Mouse (Mus musculus): ENCODE data around the gene Ttc13.

Ttc13 gene

DNA sequence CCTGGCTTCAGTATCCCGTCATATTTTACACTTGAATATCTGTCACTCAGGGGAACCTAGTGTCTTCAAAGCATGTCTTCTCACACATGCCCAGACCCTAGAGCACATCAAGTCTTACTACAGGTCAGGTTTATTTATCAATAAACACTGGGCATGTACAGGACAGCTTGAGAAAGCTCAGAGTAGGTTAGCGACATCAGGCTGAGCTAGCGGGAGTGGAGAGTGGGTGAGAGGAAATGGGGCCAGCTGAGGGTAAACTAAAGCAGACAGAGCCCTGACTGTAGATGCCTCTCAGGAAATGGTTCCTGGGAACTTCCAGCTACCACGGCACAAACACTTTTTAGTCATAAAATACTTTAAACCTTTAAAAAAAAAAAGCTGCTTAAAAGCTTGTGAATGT is 18.3 kb downstream of the Ttc13 start:
- no peak for DNase-seq (ENCODE audit: low spot score in 2 of 2)

DNA sequence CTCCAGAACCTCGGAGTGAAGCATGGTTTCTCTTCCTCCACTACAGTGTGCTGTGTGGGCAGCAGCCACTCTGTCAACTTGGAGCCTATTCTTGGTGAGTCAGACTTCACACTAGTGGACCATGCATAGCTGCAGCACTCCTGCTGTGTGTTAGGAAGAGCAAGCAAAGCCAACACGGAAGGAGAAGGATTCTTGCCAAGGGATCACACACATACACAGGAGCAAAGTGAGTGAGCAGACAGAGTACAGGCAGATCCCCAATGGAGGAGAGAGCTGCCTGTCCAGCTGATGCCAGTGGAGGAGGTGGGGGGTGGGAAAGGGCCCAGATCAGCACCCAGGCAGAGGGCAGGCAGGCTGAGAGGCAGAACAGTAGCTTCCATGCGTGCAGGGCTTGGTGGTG is 19.6 kb downstream of the Ttc13 start:
- DNase-seq (ENCODE audit: low spot score in 2 of 2): peak in 1 of 2 experiments; percentile 38

DNA sequence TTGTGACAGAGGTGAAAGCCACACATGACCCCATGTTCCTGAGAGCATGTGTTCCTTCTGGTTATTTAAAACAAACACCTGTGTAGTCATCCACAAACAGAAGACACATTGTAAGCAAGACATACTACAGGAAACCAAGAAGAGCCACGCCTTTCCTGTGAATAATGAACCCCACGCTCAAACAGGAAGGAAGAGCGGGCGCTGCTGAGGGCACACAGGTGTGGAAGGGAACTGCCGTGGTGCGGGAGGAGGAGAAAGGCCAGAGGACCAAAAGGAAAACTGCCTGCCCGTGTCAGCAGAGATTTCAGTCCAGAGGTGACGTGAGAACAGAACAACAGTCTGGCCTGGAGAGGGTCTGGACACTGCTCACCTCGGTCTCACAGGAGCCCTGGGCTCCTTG is 20.8 kb downstream of the Ttc13 start:
- no peak for DNase-seq (ENCODE audit: low spot score in 2 of 2)

DNA sequence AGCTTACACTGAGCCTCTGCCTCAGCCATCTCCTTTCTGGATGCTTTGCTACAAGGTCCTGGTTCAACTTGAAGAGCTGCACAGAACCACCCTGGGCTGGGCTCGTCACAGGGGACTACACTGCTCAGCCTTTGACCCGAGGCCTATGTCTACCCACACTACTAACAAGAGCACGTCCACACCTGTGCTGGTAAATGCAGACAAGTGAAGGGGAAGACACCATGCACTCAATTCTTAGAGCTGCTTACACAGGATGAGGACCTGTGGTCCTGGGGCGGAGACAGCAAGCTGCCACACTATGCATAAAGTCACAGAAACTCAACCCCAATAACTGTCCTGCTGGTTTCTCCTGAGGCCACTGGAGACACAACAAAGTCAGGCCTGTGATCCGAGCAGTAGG is 21.5 kb downstream of the Ttc13 start:
- no peak for DNase-seq (ENCODE audit: low spot score in 2 of 2)

DNA sequence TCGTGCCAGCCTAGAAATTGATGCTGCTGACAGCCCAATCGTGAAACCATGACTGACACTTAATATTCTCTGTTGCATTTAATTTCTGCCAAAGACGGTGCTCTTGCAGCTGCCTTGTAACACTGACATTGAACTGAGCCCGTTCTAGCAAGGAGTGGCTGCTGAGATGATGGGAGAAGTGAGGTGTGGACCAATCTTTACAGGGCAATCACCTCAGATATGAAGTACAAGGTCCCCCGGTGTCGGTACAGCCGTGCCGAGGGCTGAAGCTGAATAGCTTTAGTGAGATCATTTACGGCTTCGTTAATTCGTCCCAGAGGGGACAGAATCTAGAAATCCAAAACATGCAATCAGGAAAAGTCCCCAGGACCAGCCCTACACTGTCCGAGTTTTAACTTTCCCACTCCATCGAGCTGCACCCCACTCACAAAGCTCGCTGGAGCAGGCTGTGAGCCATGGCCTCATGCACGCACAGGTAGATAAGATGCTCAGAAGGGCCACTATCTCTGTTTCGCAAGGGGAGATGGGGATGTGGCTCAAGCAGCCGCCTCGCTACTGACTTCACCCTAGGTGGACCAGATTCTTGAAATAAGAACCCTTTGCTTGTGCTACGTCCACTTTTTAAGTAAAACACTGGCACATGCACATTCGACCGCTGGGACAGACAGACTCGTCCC is 26.2 kb downstream of the Ttc13 start:
- DNase-seq (ENCODE audit: low spot score in 2 of 2): no peak

DNA sequence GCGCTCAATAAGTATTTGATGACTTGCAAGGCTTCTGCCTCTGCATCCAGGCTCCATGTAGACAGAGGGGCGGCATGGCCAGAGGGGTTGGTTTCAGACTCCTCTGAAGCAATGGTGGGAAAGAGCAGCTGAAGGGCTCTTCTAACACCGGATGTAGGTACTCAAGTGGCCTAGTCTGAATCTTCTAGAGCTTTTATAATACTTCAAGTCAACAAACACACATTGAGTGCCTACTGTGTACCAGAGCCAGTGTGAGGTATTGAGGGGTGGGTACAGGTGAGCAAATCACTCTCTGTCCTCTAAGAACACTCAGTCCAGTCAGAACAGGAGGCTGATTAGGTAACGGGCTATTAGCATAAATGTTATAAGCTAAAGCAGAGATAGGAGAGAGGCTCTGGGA is 30.1 kb downstream of the Ttc13 start:
- DNase-seq (ENCODE audit: low spot score in 2 of 2): no peak

DNA sequence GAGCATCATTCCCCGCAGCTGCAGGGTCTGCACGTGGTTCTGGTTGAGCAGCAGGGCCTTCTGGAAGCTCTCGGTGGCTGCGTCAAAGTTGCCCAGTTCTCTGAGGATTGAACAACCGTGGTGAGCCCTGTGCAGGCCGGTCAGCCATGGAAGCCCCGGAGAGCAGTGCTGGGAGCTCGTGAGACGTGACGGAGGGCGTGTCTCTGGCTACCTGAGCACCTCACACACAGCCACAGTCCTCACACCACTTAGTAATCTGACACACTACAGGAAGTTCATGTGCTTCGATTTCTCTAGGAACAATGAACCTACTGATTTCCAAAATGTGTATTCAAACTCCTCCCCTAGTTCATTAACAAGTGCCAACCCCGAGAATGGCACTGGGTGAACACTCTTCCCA is 32.9 kb downstream of the Ttc13 start:
- DNase-seq (ENCODE audit: low spot score in 2 of 2): no peak

DNA sequence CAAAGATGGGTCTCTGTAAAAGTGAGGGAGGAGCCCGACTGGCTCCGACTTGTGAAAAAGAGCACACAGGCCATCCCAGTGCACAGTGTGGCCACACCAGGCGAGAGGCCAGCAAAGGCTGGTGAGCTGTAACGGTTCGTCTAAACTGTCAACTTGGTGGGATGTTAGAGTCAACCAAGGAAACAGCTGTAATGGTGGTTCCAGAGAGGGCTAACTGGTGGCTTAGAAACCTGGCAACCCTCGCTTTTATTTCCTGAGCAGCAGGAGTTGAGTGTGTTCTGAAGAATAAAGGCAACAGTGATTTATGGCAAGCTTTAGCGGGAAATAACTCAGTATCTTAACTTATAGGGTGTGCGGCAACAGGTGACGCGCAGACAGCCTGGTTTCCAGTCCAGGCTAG is 39.6 kb downstream of the Ttc13 start:
- no peak for DNase-seq (ENCODE audit: low spot score in 2 of 2)

DNA sequence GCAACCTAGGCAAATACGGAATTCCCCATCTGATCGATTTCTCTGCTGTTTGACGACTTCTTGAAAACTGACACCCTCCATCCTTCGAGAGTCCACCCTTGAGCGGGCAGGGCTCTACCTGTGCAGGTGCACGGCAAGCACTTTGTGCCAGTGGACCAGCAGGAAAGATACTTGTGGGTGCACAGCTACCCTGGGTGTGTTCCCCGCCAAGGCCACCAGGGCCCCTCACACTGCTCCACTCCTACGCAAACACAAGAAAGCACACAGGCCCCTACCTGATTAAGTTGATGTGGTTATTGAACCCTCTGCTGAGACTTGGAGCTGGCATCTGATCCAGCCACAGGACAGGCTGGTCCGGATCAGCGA is 40.0 kb downstream of the Ttc13 start:
- DNase-seq (ENCODE audit: low spot score in 2 of 2): no peak

DNA sequence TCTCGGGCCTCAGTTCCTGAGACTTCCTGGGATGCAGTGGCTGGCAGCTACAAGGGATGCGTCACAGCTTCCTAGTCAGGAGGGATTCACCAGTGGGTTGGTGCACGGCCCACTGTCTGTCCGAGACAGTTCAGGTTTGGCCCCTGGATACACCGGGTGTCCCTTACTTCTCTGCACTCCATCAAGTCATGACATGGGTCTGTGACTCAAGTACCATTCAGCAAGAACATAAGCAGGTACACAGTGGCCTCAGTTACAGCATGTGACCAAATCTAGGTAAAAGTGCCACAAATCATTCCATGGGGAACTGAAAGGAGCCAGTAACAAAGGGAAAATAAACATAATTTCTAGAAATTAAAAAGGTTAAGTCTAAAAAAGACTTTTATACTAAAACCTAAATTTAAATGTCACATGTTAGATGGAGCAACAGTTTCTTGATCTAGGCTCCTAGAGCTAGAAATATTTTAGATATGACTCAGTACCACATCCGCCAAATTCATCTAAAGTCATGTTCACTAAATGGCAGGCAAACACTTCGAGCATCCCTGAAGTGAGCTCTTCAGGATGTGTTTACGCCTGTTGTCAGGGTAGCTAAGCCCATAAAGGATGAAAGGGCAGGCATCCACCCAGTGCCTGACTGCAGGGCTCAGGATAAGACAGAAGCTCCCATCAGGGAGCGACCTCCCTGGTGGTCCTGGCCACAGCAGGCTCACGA is 40.5 kb downstream of the Ttc13 start:
- DNase-seq (ENCODE audit: low spot score in 2 of 2): no peak

DNA sequence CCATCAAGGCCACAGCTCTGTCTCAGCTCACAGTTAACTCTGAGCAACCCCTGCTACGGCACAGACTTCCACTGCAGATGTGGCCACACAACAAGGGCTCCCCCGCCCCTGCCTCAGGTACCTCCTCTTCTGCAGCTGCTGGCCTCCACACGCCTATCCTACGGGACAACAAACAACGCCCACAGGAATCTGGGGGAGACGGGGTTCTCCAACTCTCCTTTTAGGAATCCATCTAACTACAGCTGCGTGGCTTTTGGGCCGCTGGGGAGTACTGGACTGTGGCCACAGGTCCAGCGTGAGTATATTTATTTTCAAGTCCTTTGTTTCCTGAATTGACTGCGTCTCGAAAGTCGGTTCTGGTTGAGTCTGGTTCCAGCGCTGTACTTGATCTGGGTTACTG is 43.5 kb downstream of the Ttc13 start:
- DNase-seq (ENCODE audit: low spot score in 2 of 2): no peak

DNA sequence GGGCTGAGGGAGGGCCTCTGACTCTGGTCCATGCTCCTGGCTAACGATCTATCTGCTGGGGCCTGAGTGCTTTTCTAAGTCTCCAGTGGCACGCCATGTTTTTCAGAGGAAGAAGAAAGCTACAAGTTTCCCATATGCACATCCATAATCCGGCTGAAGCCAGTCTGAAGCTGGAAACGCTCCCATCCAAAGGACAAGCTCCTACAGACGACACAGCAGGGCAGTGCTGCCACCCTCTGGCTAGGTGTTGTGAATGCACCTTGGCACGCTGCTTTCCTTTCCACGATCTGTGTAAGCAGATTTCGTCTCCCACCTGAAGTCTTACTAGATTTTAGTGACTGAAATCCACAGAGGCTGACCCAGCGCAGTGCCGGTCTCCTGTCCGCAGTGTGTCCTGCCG is 44.3 kb downstream of the Ttc13 start:
- peak; percentile 83 to 92 for DNase-seq (ENCODE audit: low spot score in 2 of 2)

DNA sequence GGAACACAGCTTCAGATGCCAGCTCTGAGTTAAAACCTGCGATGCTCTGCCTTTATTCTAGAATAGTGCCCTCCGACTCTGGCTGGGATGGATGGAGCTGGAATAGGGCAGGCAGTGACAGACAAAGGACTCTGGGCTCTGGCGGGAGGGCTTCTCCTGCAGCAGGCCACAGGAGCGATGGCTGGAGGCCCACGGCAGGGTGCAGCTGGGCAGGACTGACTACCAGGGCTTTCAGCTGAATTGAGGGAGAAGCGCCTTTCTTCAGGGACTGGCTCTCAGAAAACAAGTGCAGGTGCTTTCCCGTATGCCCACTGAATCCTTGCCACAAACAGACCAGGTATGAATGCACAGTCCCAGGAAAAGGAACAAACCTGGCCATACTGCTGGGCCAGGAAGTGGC is 44.7 kb downstream of the Ttc13 start:
- no peak for DNase-seq (ENCODE audit: low spot score in 2 of 2)

DNA sequence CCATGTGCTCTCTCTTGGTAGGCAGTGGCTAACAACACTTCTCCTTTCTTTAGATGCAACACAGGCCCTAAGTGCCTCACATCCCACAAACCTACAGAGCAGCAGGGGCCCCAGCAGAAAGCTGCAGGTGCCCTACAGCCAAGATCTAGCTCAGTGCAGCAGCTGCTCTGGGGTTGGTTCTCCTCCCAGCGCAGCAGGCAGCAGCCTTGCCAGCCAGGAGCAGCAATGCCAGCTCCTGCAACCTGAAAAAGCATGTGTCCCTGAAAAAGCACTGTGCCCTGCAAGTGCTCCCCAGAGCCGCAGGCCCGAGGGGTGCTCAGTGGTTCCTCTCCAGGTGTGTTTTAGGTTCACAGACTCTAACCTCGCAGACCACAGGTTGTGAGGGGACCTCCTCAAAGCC is 45.1 kb downstream of the Ttc13 start:
- no peak for DNase-seq (ENCODE audit: low spot score in 2 of 2)

DNA sequence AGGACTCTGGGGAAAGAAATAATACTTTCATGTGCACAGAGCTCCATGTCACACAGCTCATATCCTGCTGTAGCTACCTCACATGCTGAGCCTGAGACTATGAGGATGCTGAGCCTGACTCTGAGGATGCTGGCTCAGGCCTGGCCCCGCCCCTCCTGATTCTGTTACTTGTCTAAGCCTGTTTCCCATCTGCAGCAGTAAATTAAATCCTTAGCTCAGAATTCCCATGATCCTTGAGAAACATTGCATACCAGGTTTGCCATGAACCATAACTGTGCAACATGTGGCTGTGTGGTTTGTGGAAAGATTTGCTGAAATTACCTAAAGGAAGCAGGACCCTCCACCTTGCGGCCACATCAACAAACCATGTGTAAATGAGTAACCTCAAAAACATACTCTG is 49.4 kb downstream of the Ttc13 start:
- DNase-seq (ENCODE audit: low spot score in 2 of 2): no peak

DNA sequence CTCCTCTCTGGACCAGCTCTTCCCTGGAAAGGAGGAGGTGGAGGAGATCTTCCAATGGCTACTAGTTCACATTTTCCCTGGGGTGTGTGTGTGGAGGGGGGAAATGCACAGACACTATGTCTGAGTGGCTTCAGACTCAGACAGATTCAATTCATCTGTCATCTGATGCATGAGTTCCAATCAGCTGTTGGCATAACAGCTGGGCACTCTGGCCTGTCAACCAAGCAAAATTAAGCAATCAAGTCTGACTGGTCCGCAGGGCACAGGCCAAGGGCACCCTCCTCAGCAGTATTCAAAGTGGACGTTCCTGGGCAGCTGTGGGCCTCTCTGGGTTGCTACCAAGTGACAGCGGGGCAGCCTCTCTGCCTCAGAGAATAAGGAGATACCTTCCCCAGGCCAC is 53.0 kb downstream of the Ttc13 start:
- DNase-seq (ENCODE audit: low spot score in 2 of 2): no peak

DNA sequence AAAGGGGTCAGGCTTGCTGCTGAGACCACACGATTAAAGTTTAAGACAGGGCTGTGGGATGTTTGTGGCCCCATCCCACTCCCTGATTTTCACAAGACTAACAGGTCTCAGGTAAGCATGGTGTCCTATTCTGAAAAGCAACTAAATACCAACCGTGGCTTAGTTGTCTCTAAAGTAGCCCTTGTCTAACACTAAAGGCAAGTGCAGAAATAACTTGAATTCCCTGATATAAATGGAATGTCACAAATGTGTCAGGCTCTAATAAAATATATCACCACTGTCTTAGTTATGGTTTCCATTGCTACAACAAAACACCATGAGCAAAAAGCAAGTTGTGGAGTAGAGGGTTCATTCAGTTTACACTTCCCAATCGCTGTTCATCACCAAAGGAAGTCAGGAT is 57.4 kb downstream of the Ttc13 start:
- no peak for DNase-seq (ENCODE audit: low spot score in 2 of 2)

DNA sequence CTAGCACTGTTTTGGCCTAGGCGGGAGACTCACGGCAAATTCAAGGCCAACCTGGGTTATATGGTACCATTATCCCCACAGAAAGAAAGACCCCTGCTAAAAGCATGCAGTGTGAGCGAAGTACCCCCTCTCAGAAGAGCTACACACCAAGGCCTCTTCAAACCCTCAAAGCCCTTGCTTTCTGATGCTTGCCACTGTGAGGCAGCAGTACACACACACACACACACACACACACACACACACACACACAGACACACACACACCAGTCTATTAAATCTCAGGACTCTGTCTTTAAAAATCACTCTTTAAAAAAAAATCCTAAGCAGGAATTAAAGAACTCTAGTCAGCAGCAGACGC is 57.9 kb downstream of the Ttc13 start:
- no peak for DNase-seq (ENCODE audit: low spot score in 2 of 2)

DNA sequence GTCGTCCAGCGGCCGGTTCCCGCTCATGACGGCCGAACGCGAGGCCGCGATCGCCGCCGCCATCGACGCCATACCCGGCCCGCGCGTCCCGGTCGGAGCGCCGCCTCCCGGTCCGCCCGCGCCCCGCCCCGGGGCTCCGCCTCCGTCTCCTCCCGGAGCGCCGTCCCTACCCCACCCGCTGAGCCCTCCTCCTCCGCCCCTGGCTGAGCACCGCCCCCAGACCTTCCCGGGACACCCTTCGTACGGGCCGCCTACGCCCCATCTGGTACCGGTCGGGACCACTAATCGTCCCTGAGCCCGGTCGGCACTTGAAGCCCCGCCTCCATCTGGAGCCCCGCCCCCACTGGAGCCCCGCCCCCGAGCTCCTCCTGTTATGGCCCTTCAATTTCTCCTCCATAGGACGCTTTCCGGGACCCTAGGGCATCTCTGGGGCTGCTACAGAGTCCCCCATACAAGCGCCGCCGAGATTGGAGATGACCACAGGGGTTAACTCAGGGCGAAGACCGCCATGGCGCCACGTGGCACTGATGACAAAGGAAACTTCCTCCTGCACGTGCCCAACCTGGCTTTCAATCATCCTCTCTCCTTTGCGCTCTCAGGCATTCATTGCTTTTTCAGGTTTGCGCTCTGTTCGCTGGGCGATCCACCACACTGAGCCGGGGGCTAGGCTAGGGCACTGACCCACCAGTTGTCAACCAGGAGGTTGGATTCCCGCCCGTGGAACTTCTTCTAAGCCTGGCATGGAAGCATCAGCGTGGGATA is 58.5 kb downstream of the Ttc13 start, which contains the start of gene 2310022B05Rik:
2310022B05Rik (minus strand) TSS at position 258 of the 762 bp plus-strand sequence.
- peak; percentile 70 to 73 for DNase-seq (ENCODE audit: low spot score in 2 of 2)

DNA sequence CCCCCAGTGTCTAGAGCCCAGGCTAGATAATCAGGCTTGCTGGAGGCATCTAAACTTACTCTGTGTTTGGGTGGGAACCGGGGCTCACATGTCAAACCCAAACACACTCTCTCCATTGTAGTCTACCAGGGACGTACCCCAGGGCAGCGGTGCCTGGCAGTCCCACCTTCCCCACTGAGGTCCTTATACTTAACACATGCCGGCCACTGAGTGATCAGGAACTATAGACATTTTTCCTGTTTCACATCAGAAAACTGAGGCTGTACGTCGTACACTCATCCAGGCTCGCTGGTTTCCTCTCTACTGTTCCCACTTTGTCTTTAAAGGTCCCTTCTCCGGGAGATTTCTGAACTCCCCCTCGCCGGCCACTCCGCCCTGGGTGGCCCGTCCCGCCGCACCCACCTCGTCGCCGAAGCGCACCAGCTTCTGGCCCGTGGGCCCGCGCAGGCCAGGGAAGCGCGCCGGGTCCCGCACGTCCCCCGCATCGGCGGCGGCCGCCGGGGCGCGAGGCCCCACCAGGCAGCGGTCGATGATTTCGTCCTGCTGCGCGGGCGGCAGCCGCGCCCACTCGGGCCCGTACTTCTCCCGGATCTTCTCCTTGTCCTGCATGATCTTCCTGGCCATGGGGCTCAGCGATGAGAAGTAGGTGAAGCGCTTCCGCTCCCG is 59.2 kb downstream of the Ttc13 start:
- DNase-seq (ENCODE audit: low spot score in 2 of 2): peak; percentile 25 to 26

DNA sequence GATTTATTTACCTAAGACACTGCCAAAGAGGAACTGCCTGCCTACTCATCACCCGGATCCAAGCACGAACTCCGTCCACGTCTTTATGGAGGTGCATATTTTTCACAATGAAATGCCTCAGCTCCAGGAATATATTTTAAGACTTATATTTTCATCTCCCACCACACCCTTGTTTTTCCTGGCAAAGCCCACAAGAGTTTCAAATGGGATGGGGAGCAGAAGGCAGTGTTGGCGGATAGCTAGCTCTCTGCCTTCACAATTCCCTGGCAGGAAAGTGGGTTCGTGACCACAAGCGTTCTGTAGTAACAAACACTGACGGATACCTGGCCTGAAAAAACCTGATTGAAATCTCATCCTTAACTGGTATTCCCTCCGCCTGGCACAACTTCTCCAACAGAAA is 60.0 kb downstream of the Ttc13 start:
- DNase-seq (ENCODE audit: low spot score in 2 of 2): peak; percentile 43 to 81

DNA sequence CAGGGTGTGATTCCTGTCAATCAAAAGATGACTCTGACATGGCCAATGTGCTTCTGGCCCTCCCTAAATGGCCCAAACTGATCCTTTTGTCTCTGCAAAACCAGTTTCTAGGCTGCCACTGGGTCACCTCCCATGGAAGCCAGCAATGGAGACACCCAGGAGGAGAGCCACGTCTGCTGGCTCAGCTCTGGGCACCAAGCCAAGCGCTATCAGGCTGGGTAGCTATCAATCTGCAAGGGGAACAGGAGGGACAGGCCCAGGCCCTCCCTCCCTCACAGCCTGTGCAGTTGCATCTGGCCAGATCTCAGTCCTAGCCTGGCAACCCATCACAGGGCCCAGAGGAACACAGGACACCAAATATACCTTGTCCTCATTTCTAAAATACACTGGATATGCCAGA is 63.4 kb downstream of the Ttc13 start:
- no peak for DNase-seq (ENCODE audit: low spot score in 2 of 2)

DNA sequence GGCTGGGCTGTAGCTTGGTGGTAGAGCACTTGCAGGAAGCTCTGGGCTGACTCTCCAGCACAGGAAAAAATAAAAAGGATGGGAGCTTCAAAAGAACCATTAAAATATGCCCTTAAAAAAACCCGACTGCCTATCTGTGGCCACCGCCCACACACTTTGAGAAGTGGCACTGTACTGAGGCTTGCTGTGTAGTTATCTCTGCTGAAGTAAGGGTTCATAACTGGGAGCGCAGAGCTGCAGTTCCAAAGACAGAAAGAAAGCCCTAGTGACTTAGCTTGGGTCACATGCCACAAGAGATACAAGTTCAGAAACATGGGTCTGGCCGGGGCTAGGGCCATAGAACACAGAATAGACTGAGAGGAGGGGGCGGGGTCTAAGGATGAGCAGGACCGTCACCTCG is 63.8 kb downstream of the Ttc13 start:
- DNase-seq (ENCODE audit: low spot score in 2 of 2): no peak

Measured in frontal cortex, postnatal 36 days (tissue).